Mouse (Mus musculus): Measurements from ENCODE around the gene Phf20. TPM values are rescaled to one million over a fixed set of nuclear protein-coding genes. Genes with fewer than 3 reads are reported as not detected.
"Not testable (repeated sequence)": the region's sequence is repeated elsewhere in the genome, so short reads cannot be mapped to it uniquely, and the experiment has no call there.

Phf20 gene
- polyA plus RNA-seq, 1 experiment, result 10.9 TPM

DNA sequence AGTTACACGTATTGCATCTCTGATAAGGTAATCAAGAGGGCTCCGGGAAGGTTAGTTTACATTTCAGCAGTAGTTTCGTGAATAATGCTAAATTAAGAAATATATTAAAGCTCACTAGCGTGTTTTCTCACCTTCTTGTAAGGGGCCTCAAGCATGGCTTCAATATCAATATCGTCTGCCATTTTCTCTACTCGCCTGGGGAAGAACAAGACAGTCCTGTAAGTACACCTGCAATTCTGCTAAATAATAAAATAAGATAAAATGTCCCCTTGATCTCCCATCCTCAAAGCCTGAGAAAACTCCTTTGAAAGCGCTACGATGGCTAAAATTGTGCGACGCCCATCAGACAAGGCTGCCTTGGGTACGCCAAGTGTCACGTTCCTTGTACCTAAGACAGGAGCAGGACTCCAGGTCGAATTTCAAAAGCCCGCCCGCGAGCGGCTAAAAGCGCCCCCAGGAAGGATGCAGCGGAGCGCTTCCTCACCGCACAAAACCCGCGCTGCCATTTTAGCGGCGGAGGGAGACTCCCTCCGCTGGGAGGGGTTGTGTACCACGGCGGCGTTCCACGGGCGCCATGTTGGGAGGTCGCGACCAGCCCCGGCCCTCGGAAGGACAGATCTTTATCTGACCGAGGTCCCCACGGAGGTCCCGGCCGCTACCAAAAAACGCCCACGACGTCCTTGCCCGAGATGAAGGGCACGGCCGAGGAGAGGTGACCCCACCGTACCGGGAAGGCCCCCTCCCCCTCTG lies 17.0 kb upstream of the Phf20 start:
- peak; percentile 74 to 82 for DNase-seq (ENCODE audit: low read depth in 1 of 2, low spot score in 2 of 2)
- WGBS, result 1% methylated on average over 47 of the region's 47 CpGs

GRCm38 (mm10) chr2:156179796-156180093 lies 16.5 kb upstream of the Phf20 start:
- Histone ChIP-seq H3K4me1 (ENCODE audit: control insufficient read depth, insufficient read depth, insufficient read length) (peaks cover 6% of the 10 kb centered on the region), H3K36me3 (ENCODE audit: control insufficient read depth, insufficient read depth, low read length) (peaks cover 15% of the 10 kb centered on the region), H3K27ac (ENCODE audit: insufficient read depth, low read length) (peak overlapping the region; percentile 98), H3K4me3 (ENCODE audit: extremely low read depth, insufficient read depth, insufficient read length) (peak overlapping the region; percentile 97), H3K27me3 (ENCODE audit: control insufficient read depth, insufficient read depth, low read length) (no peaks in the 10 kb centered on the region)
- no peak for TF ChIP-seq POLR2A (IDR thresholded peaks at IDR 0.05; ENCODE audit: low read depth, low read length)
- TF ChIP-seq CTCF (IDR thresholded peaks at IDR 0.05; ENCODE audit: extremely low read depth, insufficient read depth, insufficient read length, insufficient replicate concordance), result no peak
- no peak for DNase-seq (ENCODE audit: low read depth in 1 of 2, low spot score in 2 of 2)
- under 1% methylated on average over 41 of the region's 41 CpGs for WGBS

More for the DNA sequence above, 17.0 kb upstream of the Phf20 start:
- Histone ChIP-seq H3K4me3 (ENCODE audit: extremely low read depth, insufficient read depth, insufficient read length) (peak overlapping the region; percentile 97), H3K27me3 (ENCODE audit: control insufficient read depth, insufficient read depth, low read length) (no peaks in the 10 kb centered on the region), H3K36me3 (ENCODE audit: control insufficient read depth, insufficient read depth, low read length) (peaks cover 19% of the 10 kb centered on the region), H3K27ac (ENCODE audit: insufficient read depth, low read length) (peak overlapping the region; percentile 98), H3K4me1 (ENCODE audit: control insufficient read depth, insufficient read depth, insufficient read length) (peaks cover 6% of the 10 kb centered on the region)
- no peak for TF ChIP-seq CTCF (IDR thresholded peaks at IDR 0.05; ENCODE audit: extremely low read depth, insufficient read depth, insufficient read length, insufficient replicate concordance)
- TF ChIP-seq POLR2A (IDR thresholded peaks at IDR 0.05; ENCODE audit: low read depth, low read length), result peak; percentile 33

DNA sequence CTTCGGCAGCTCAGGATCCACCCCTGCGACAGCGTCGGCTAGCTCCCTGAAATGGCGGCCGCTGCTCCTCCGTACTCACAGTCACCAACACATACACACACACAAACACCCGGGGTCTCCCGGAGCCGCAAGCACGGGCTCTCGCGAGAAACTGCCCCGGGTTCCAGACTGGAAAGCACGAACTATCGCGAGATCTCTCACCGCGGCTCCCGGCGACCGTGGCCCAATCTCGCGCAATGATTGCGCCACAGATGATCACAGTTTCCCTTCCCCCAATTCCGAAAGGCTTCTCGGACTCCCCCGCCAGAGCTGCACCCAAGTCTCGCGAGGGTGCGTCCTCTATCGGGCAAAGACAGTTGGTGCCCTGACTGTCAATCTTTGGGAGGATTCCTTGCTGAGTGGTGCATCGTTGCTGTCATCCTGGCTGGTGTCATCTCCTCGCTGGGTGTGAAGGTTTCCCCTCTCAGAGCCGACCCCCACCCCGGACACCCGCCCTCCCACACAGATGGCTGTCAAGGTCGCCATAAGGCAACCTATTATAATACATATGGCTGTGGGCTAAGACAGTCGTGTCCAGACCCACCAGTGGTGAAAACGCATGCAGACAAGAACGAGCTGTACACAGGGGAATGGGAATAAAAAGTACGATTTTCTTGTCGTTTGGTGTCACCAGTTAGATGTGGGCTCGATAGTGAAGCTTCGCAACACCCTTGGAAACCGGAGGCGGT lies 16.0 kb upstream of the Phf20 start, which contains the start of gene Rbm39:
Gene Rbm39 (minus strand): TSS at position 145 of the 728 bp plus-strand sequence.
- WGBS, result under 1% methylated on average over 47 of the region's 47 CpGs
- H3K27ac ChIP-seq (ENCODE audit: insufficient read depth, low read length), result peak within 1 kb of the TSS; percentile 98
- H3K36me3 ChIP-seq (ENCODE audit: control insufficient read depth, insufficient read depth, low read length), result peaks cover 15% of the 10 kb centered on the region

DNA sequence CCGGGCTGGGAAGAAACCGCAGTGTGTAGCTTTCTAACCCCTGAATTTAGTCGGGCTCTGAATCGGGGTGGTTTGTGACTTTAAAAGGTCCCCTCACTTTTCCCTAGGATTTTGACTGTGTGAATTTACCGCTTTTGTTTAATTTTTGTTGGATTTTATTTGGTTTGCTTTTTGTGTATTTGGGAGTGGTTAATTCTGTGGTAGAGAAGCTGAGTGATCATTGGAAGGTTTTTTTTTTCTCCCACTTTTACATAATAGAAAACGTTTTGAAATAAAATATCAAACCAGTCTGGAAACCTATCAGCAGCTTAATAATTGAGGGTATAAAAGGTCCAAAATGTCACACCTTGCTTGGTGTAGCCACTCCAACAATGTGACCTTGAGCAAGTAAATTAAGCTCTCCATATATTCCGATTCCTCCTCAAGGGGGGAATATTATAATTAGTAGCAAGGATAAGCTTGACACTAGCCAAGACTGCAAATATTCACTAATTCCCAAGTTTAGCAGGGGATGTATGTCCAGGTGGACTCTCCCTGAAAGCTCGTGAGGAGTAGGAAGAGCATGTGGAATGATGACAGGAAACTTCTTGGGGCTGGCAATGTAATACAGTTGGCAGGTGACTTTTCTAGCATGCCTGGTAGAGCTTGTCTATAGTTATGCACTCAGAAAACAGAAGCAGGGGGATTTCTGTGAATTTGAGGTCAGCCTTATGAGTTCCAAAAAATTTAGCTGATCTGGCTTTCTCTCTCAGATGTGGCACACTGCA lies 15.3 kb upstream of the Phf20 start:
- H3K27me3 ChIP-seq (ENCODE audit: control insufficient read depth, insufficient read depth, low read length), result no peaks in the 10 kb centered on the region
- TF ChIP-seq CTCF (IDR thresholded peaks at IDR 0.05; ENCODE audit: extremely low read depth, insufficient read depth, insufficient read length, insufficient replicate concordance), result no peak
- no peak for TF ChIP-seq POLR2A (IDR thresholded peaks at IDR 0.05; ENCODE audit: low read depth, low read length)
- peaks cover 13% of the 10 kb centered on the region for H3K36me3 ChIP-seq (ENCODE audit: control insufficient read depth, insufficient read depth, low read length)
- peaks cover 6% of the 10 kb centered on the region for H3K4me1 ChIP-seq (ENCODE audit: control insufficient read depth, insufficient read depth, insufficient read length)
- WGBS, result 11% methylated on average over 8 of the region's 8 CpGs
- H3K4me3 ChIP-seq (ENCODE audit: extremely low read depth, insufficient read depth, insufficient read length), result peak overlapping the region; percentile 65
- H3K27ac ChIP-seq (ENCODE audit: insufficient read depth, low read length), result peak overlapping the region; percentile 93
- no peak for DNase-seq (ENCODE audit: low read depth in 1 of 2, low spot score in 2 of 2)

More for the DNA sequence above, 16.0 kb upstream of the Phf20 start, which contains the start of gene Rbm39:
- DNase-seq (ENCODE audit: low read depth in 1 of 2, low spot score in 2 of 2), result peak; percentile 96 to 99
- Histone ChIP-seq H3K27me3 (ENCODE audit: control insufficient read depth, insufficient read depth, low read length) (no peaks in the 10 kb centered on the region), H3K4me1 (ENCODE audit: control insufficient read depth, insufficient read depth, insufficient read length) (peaks cover 6% of the 10 kb centered on the region), H3K4me3 (ENCODE audit: extremely low read depth, insufficient read depth, insufficient read length) (peak within 1 kb of the TSS; percentile 97)
- TF ChIP-seq POLR2A (IDR thresholded peaks at IDR 0.05; ENCODE audit: low read depth, low read length), result peak; percentile 95
- TF ChIP-seq CTCF (IDR thresholded peaks at IDR 0.05; ENCODE audit: extremely low read depth, insufficient read depth, insufficient read length, insufficient replicate concordance), result peak; percentile 22; the same call in 1 of the 2 replicates

DNA sequence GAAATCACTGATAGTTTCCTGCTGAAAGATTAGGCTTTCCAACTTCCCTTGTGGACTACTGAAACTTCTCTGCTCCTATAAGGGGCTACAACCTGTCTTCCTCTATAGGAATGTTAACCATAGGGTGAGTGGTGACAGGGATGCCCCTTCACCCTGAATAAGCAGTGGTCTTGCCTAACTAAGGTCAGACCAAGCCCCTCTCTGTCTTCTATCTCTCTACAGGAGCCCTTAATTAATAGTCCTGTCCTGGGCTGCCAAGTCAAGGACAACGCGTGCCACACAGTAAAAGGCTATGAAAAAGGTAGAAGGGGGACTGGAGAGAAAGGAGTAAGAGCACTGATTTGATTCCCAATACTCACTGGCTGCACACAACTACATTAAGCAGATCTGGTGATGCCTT lies 14.7 kb upstream of the Phf20 start:
- no peaks in the 10 kb centered on the region for H3K27me3 ChIP-seq (ENCODE audit: control insufficient read depth, insufficient read depth, low read length)
- peaks cover 6% of the 10 kb centered on the region for H3K4me1 ChIP-seq (ENCODE audit: control insufficient read depth, insufficient read depth, insufficient read length)
- no peak overlapping the region for H3K4me3 ChIP-seq (ENCODE audit: extremely low read depth, insufficient read depth, insufficient read length)
- WGBS, result 88% methylated on average over 2 of the region's 2 CpGs
- no peak overlapping the region for H3K27ac ChIP-seq (ENCODE audit: insufficient read depth, low read length)
- DNase-seq (ENCODE audit: low read depth in 1 of 2, low spot score in 2 of 2), result no peak
- TF ChIP-seq CTCF (IDR thresholded peaks at IDR 0.05; ENCODE audit: extremely low read depth, insufficient read depth, insufficient read length, insufficient replicate concordance) (no peak), POLR2A (IDR thresholded peaks at IDR 0.05; ENCODE audit: low read depth, low read length) (no peak)
- peaks cover 12% of the 10 kb centered on the region for H3K36me3 ChIP-seq (ENCODE audit: control insufficient read depth, insufficient read depth, low read length)

DNA sequence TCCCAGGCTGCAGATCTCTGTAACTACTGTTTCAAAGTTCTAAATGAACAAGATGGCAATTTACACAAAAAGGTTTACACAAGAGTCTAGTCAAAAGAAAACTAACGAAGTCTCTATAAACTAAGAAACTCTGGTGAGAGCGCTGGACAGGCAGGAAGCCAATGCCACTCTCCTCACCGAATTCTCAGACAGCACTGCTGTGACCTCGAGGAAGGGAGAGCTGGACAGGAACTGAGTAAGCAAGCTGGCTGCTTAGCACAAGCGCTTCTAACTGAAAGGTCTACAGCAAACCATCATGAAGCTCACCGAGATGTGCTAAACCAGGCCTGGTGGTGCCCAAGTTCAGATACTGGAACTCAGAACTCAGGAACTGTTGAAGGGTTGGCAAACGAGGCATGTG lies 7.0 kb upstream of the Phf20 start:
- DNase-seq (ENCODE audit: low read depth in 1 of 2, low spot score in 2 of 2); H3K4me3 ChIP-seq (ENCODE audit: extremely low read depth, insufficient read depth, insufficient read length); H3K27me3 ChIP-seq (ENCODE audit: control insufficient read depth, insufficient read depth, low read length); H3K36me3 ChIP-seq (ENCODE audit: control insufficient read depth, insufficient read depth, low read length); H3K4me1 ChIP-seq (ENCODE audit: control insufficient read depth, insufficient read depth, insufficient read length): not testable (repeated sequence)
- peak overlapping the region; percentile 81 for H3K27ac ChIP-seq (ENCODE audit: insufficient read depth, low read length)
- whole genome bisulfite sequencing, result 60% methylated on average over 7 of the region's 7 CpGs

Measured in spleen, adult 2 months (tissue).